Mouse (Mus musculus) urinary bladder, postnatal 4 days (tissue): ENCODE data around the gene Tmem274.
"Not testable (repeated sequence)": the region's sequence is repeated elsewhere in the genome, so short reads cannot be mapped to it uniquely, and the experiment has no call there.

Source experiments
- DNase-seq, 2 experiments: peaks; one replicate each; pipeline ENCODE4 v3.0.0; 2021 to 2022; ENCODE audit warnings: low spot score in 2 of 2

The Tmem274 gene

DNA sequence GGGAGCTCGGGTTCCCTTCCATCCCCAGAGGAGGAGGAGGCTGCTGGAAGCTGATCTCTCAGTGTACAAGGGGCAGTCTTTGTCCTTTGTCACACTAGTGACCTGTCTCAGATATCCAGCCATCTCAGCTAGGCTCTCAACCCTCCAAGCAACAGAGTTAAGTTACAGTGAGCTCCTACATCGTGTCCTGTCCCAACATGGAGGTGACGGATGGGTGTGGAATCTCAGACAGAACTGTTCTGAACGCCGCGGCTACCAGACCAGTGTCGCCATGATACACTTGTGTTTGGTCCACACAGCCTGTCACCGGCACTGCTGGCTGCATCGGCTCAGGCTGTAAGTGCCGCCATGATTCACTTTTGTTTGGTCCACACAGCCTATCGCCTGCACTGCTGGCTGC, at the start of gene Tmem274:
Gene Tmem274 (plus strand): TSS at position 301 of the 400 bp plus-strand sequence.
- no peak for DNase-seq

DNA sequence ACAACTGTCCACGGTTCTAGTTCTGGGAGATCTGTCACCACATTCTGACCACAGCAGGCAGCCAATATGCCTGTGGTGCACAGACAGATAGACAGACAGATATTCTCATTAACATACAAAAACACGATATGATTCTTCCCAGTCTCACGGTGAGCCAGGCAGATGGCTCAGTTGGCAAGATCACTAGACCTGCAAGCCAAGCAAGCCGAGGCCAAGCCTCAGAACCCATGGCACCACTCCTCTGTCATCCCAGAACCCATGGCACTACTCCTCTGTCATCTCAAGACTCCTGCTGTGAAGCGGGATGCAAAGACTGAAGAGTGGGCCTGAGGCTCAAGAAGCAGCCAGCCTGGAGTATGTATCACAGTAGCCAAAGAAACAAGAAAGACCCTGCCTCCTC, 47.6 kb upstream of the Tmem274 start:
- DNase-seq: no peak

DNA sequence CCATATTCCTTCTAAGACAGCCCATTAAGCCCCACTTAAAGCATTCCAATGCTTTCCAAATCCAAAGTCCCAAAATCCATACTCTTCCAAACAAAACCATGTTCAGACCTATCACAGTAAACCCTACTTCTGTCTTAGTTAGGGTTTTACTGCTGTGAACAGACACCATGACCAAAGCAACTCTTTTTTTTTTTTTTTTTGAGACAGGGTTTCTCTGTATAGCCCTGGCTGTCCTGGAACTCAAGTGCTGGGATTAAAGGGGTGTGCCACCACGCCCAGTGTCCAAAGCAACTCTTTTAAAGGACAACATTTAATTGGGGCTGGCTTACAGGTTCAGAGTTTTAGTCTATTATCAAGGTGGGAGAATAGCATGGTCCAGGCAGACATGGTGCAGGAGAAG, 45.3 kb upstream of the Tmem274 start:
- not testable (repeated sequence) for DNase-seq

DNA sequence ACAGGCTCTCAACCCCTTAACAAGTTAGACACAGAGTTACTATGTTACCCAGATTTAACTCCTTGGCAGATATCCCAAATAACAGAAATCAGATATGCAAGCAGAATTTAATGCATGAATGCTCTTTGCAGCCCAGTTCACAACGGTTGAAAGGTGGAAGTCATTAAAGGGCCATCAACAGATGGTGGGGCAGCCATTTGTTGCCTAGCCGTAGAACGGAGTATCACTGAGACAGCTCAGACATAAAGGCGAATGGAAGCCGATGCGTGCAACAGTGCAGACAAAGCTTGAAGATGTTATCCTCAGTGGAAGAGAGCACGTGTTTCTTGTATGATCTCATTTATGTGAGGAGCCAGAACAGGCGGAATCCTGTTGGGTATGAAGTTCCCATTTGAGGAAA, 36.6 kb upstream of the Tmem274 start:
- DNase-seq: no peak

DNA sequence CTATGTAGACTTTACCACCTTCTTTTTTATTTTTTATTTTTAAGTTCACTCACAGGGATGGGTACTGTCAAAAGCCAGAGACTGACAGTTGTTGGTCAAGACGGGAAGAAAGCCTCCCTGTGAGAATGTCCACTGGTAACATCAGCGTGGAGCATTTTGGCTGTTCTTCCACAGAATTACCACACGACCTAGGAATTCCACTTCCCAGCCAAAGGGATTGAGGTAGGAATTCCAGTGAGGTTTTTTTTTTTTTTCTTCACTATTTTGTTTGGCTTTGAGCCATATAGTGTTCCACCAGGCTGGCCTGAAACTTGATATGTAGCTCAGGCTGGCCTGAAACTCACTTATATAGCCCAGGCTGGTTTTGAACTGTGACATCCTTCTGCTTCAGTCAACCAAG, 34.7 kb upstream of the Tmem274 start:
- no peak for DNase-seq

DNA sequence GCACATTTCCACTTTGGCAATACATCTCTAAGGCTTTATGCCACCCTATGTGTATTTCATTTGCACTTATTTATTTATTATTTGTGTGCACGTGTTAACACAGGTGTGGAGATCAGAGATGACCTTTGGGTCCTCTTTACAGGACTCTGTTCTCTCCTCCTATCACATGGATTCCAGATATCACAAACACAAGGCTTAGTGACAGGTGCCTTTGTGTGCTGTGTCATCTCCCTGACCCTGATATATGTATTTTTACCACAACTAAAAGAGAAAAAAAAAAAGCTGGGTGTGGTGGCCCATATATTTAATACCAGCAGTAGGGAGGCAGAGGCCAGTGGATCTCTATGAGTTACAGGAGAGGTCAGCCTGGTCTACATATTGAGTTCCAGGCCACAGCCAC, 32.7 kb upstream of the Tmem274 start:
- no peak for DNase-seq

DNA sequence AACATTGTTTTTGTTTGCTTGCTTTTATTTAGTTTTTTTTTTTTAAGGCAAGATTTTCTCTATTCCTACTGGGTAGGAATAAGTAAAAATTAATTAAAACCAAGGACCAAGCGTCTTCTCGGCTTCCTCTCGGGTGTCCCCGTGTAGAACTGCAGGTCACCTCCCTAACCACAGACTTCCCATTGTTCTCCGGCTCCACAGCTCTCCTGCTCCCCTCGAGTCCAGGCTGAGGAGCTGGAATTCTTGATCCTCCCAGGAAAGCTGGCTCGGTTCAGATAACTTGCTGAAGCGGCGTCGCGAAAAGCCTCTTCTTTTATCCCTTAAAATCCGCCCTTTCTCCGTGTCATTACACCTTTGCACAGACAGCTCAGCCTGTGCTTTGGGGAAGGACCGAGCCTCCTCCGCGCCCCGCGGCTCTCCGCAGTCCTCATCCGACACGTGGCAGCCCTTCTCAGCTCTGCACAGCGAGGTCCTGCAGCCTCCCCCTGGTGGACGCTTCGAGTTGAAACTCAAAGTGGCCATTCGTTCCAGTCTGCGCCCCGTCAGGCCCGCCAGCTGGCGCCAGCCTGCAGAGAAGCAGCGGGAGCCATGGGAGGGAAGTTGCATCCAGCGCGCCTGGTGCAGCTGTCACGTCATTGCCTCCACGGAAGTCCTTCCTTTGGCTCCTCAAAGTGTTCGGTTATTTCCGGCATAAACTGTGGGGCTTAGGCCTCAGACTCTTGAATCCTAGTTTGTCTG, 32.0 kb upstream of the Tmem274 start:
- peak; percentile 90 to 91 for DNase-seq

DNA sequence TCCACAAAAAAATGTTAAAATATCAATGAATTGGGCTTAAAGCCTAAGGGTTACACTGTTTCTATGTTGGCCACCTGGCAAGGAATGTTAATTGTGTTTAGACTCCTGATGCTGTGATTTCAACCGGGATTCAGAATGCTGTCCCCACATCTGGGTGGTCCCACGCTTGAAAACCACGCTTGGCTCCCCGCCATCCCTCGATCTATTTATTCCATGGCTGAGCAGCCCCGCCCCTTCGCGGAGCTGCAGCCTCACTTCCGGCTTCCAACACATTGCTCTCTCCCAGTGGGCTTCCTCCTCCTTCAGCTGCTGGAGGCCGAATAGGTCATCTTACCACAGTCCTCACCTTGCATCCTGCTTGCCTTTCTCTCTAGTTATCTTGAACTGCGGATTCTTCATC, 31.3 kb upstream of the Tmem274 start:
- DNase-seq: peak; percentile 58 to 75

DNA sequence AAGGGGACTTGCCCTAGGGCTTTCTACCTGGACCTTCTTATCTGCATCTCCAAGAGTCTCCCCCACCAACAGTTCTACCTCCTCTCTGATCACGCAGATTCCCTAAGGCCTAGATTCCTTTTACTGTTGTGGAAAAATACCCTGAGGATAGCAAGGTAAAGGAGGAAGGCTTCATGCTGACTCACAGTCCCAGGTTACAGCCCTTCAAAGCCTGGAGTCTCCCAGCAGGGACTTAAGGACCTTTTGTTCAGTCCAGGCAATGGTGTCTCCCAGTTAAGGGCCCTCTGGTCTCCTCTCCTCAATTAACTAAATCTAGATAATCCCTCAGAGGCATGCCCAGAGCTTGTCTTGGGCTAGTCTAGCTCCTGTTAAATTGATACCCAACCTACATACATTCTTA, 30.9 kb upstream of the Tmem274 start:
- no peak for DNase-seq

DNA sequence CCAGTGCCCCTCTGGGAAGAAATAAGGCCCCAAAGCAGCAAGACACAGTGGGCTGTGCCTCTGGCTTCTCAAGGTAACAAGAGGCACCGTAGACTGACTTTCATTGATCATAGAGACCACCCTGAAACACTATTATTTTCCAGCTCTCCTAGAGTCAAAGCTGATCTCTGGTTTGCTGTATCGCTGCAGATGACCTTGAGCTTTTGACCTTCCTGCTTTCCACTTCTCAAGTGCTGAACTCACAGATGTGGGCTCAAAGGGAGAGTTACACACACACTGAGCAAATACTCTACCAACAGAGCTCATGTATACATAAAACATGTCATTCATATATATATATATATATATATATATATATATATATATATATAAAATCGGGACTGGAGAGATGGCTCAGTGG, 26.5 kb upstream of the Tmem274 start:
- DNase-seq: no peak

DNA sequence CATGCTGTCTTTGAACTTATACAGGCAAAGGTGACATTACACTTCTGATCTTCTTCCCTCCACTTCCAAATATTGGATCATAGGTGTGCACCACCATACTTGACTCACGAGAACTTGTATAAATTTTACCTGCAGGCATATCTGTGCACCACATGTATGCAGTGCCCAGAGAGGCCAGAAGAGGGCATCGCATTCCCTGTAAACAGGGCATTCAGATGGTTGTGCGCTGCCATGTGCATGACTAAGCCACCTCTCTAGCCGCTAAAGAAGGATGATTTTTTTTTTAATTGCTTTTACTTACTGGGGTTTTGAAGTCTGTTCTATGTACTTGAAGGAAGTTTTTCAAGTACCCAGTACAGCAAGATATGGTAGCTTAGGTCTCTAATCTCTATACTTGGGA, 23.5 kb upstream of the Tmem274 start:
- no peak for DNase-seq

DNA sequence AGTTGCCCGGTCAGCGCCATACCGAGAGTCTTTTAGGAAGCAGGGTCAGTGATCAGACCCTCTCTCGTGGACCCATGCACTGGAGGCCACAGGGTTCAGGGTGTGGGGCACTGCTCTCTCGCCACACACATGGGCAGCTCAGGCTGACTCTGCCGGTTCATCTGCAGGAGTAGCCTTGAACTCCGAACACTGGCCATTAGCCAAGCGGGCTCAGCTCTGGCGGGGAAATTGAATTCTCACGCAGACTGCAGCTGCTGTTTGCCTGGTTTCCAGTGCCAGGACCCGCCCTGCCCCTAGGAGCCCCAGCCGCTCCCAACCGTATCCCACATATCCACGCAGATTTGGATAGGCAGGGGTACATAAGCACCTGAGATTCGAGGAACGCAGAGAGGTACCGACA, 22.9 kb upstream of the Tmem274 start:
- no peak for DNase-seq

DNA sequence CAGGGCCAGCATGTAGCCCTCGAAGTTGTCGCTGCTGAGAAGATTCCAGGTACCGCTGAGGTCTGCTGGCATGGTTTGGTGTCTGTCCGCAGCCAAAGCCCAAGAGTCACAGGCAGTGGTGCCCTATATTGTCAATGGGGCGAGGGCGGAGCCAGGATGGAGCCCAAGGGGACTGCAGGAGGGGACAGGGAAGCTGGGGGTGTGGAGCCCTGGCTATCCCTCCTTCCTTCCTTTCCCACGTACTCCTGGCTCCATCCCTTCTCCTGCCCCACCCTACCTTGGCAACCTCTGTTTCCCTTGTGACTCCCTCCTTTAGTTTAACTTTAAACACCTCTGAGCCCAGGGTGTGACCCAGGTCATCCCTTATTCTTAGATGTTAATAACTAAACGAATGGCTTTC, 22.3 kb upstream of the Tmem274 start, which contains the start of gene Rbp7:
Gene Rbp7 (minus strand): TSS at position 100 of the 400 bp plus-strand sequence.
- DNase-seq: no peak

DNA sequence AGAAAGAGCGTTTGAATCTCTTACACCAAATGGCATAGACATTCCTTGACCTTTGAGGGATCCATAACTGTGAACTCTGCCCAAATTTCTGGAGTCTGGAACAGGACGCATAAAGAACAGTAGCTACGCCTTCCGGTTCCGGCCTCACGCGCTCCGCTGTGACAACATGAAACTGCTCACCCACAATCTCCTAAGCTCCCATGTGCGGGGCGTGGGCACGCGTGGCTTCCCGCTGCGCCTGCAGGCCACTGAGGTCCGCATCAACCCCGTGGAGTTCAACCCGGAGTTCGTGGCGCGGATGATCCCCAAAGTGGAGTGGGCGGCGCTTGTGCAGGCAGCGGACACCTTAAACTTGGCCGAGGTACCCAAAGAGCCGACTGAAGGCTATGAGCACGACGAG, 20.0 kb upstream of the Tmem274 start:
- DNase-seq: not testable (repeated sequence)

DNA sequence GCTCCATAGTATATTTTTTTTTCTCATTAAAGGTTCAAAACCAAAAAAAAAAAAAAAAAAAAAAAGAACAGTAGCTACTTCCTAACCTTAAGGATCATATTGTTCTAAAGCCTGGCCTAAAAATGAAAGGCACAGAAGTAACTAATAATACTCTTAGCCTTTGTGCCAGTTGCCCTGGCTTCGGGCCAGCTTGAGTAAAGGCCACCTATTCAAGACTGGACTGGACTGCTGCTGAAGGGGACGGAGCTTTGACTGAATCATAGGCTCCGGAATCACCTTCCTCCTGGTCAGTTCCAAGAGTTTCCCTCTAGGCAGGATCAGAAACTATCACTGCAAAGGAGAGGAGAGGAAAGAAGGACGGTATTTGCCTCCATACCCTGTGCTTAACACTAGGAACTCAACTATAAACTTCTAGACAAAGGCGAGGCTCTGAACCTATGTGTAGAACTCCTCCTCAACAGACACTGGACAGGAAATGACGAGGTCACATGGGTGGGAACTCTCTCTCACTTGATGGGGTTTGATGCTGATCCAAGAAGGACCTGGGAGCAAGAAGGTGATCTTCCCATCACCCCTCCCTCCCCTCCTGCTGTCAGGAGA, 19.2 kb upstream of the Tmem274 start:
- no peak for DNase-seq

DNA sequence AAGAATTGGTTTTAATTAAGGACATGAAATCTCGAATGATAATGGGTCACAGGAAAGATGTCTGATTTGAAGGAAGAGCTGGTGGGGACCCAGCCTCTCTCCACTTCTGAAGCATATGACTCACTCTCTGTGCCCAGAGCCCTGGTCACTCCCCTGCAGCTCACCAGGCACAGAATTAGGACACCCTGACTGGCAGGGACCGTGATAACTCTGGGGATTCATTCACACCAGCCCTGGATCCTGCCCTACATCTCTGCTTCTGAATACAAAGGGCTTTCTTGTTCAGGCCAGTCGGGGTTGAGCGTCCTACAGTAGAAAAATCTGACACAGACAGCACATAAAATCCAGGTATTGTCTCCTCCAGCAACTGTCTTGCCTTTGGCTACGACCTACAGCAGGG, 18.7 kb upstream of the Tmem274 start:
- DNase-seq: no peak

DNA sequence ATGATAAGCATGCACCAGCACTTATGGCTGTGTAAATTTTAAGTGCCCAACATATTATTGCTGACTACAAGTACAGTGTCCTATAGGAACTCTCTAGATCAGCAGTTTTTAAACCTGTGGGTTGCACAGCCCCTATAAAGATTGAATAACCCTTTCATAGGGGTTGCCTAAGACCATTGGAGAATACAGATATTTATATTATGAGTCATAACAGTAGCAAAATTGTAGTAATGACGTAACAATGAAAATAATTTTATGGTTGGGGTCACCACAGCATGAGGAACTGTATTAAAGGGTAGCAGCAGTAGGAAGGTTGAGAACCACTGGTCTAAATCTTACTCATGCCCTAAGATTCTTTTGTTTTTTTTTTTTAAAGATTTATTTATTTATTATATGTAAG, 17.8 kb upstream of the Tmem274 start:
- DNase-seq: no peak

DNA sequence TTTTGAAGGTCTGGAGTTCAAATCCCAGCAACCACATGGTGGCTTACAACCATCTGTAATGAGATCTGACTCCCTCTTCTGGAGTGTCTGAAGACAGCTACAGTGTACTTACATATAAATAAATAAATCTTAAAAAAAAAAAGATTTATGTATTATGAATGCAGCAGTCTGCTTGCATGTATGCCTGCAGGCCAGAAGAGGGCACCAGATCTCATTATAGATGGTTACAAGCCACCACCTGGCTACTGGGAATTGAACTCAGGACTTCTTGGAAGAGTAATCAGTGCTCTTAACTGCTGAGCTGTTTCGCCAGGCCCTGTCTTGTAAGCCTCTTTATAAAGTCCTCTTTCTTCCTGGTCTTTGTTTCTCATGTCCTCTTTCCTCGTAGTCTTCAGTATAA, 16.7 kb upstream of the Tmem274 start:
- DNase-seq: not testable (repeated sequence)

DNA sequence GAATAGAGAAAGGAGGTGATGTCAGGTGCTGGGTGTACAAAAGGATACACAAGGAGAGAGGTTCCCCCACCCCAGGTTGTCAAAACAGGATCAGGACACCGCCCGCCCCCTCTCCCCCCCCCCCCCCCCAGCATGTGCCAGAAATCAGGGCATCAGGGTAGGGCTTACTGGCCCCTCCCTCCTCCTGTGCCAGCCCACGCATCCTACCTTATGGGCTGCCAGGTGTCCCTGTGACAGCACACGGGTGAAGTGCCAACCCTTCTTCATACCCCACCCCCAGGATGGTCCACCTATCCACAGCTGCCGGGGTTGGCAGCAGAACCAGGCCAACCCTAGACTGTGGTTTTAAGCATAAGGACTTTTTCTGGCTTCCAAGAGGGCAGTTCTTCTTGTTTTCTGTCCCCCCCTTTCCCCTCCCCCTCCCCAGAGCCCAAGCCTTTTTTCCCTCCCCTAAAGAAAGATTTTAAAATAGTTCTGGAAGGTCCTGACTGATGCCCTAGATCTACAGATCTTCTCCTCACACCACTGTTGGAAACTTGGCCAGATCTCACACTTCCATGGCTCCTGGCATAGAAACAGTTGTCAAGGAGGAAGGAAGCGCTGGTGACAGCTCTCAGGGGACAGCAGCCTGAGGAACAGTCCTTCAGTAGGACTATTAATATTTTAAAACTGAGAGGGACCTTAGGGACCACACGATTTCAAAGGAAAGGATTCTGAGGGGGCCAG, 15.4 kb upstream of the Tmem274 start:
- DNase-seq: no peak

DNA sequence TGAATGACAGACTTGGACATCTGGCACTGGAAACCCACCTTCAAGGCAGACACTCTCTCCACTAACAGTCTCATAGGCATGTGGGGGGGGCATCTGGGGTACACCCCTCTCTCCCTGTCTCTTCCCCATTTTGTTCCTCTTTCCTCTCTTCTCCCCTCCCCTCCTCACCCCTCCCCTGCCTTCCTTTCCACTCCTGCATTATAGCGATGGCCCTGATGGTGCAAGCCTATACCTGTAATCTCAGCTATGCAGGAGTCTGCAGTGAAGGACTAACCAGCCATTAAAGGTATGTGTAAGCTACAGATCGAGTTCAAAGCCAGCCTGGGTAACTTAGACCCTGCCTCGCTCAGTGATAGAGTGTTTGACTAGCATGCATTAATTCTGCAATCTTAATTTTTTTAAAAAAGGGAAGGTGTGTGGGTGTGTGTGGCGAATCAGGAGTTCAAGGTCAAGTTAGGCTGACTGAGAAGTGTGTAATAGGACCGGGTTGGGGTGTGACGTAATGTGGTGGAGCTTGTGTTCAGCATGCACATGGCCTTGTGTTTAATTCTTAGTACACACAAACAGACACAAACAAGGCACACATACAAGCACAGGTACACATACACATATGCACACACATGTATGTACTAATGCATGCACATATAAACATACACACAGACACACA, 14.7 kb upstream of the Tmem274 start:
- no peak for DNase-seq

DNA sequence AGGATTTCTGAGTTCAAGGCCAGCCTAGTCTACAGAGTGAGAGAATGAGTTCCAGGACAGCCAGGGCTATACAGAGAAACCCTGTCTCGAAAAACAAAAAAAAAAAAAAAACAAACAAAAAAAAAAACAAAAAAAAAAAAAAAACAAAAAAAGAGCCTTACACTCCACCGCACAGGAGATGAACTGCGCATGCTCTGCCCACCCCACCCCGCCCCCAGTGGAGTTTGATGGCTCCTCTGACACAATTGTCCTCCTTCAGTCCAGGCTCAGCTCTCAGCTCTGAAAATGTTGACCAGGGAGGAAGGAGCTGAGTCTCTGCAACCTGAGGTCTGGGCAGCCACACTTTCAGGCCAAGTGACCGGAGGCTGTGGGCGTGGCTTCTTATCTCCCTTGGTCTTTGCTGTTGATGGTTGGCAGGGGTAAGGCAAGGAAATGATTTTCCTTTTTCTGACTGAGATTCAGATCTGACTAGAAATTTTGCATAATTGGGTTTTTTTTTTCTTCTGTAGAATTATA, 13.7 kb upstream of the Tmem274 start:
- no peak for DNase-seq

DNA sequence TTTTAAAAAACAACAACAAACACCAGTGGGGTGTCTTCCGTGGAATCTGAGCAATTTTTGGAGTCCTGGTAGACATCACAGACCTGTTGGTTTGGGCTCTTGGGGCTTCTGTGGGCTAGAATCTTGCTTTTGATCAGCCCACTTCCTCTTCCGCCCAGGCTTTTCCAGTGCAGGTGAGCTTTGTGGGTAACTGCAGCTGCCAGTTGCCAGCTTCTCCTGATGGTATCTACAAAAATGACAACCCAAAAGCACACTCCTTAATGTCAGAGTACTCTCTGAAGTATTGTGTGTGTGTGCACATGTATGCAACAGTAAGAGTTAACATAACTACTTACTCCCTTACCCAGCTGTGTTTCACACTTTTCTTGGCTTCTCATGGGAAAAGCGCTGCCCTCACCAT, 7.6 kb upstream of the Tmem274 start:
- no peak for DNase-seq
